In genomic region chr8:79750305-79750704, GRCm38 (mm10) we compare ENCODE assay signal across 11 mouse cellular contexts. TPM values are rescaled to one million over a fixed set of nuclear protein-coding genes. Genes with fewer than 3 reads are reported as not detected.
DNase-seq lines count a peak whose midpoint lies in the region; ATAC-seq and TF ChIP-seq lines count a peak whose summit lies in the region.
"Had no signal": no experiment of that assay in that cellular context is flagged by ENCODE, and none has a peak within 500 bp of the region (broad histone marks: within the 10 kb centered on the region; RNA-seq: fewer than 3 reads in every experiment).

No protein-coding gene starts in this region.

- H3K9me3 ChIP-seq in kidney, embryonic 16.5 days (ENCODE audit: low read length): no peaks in the 10 kb centered on the region
- H3K9me3 ChIP-seq in forebrain, embryonic 12.5 days: no peaks in the 10 kb centered on the region
- H3K9me3 ChIP-seq in liver, embryonic 12.5 days (replicated peaks): no peaks in the 10 kb centered on the region
- H3K9me3 ChIP-seq in liver, postnatal 0 days (ENCODE audit: low read length): no peaks in the 10 kb centered on the region

- no peak for TF ChIP-seq EP300 in liver, postnatal 0 days (IDR thresholded peaks at IDR 0.05; ENCODE audit: low read depth)

- no peak for TF ChIP-seq CTCF in liver, postnatal 0 days (IDR thresholded peaks at IDR 0.05; ENCODE audit: low read depth)

- no peaks in the 10 kb centered on the region for H3K27me3 ChIP-seq in kidney, embryonic 16.5 days (ENCODE audit: insufficient read depth, low read length)
- no peaks in the 10 kb centered on the region for H3K27me3 ChIP-seq in forebrain, embryonic 12.5 days
- no peaks in the 10 kb centered on the region for H3K27me3 ChIP-seq in liver, embryonic 12.5 days (replicated peaks)
- H3K27me3 ChIP-seq in liver, postnatal 0 days (ENCODE audit: insufficient read depth, low read length): no peaks in the 10 kb centered on the region
- H3K27me3 ChIP-seq: CH12.LX had no signal

- H3K4me3 ChIP-seq in kidney, embryonic 16.5 days (ENCODE audit: low read length): no peak overlapping the region
- H3K4me3 ChIP-seq in forebrain, embryonic 12.5 days (replicated peaks): no peak overlapping the region
- H3K4me3 ChIP-seq in liver, embryonic 12.5 days: no peak overlapping the region
- H3K4me3 ChIP-seq in liver, postnatal 0 days (ENCODE audit: low read depth, low read length): no peak overlapping the region
- H3K4me3 ChIP-seq: midbrain, embryonic 10.5 days had no signal

- H3K27ac ChIP-seq in kidney, embryonic 16.5 days (ENCODE audit: low read length): no peak overlapping the region
- H3K27ac ChIP-seq in forebrain, embryonic 12.5 days: no peak overlapping the region
- H3K27ac ChIP-seq in liver, embryonic 12.5 days: no peak overlapping the region
- H3K27ac ChIP-seq in liver, postnatal 0 days (ENCODE audit: low read depth): no peak overlapping the region
- H3K27ac ChIP-seq: midbrain, embryonic 10.5 days had no signal

- 62% methylated on average over 2 of the region's 2 CpGs for WGBS in kidney, embryonic 16.5 days
- 21% methylated on average over 2 of the region's 2 CpGs for WGBS in forebrain, embryonic 12.5 days
- 73% methylated on average over 2 of the region's 2 CpGs for WGBS in liver, embryonic 12.5 days (ENCODE audit: insufficient replicate concordance)
- WGBS in liver, postnatal 0 days (ENCODE audit: insufficient replicate concordance): 71% methylated on average over 2 of the region's 2 CpGs

- H3K36me3 ChIP-seq in kidney, embryonic 16.5 days (ENCODE audit: insufficient read depth, low read length): 0 out of 2 replicates have a peak, but pooled peaks cover 3% of the 10 kb centered on the region
- peaks cover 10% of the 10 kb centered on the region for H3K36me3 ChIP-seq in forebrain, embryonic 12.5 days (replicated peaks)
- H3K36me3 ChIP-seq in liver, embryonic 12.5 days: 0 out of 2 replicates have a peak, but pooled peaks cover 5% of the 10 kb centered on the region
- H3K36me3 ChIP-seq in liver, postnatal 0 days (replicated peaks; ENCODE audit: insufficient read depth, low read length): no peaks in the 10 kb centered on the region; the same call in 1 of the 2 replicates

- peak; percentile 15 for DNase-seq in kidney, postnatal 10 days
- DNase-seq in right cerebral cortex, postnatal 10 days (ENCODE audit: low spot score in 2 of 2): peak; percentile 51 to 67
- DNase-seq in right cerebral cortex, postnatal 25 days: no peak
- DNase-seq in liver, postnatal 0 days: no peak
- DNase-seq: kidney, adult 8-10 months; layer of hippocampus, postnatal 36 days had no signal

- H3K4me1 ChIP-seq in kidney, embryonic 16.5 days (ENCODE audit: insufficient read depth, low read length): no peaks in the 10 kb centered on the region
- no peaks in the 10 kb centered on the region for H3K4me1 ChIP-seq in forebrain, embryonic 12.5 days
- H3K4me1 ChIP-seq in liver, embryonic 12.5 days: no peaks in the 10 kb centered on the region
- no peaks in the 10 kb centered on the region for H3K4me1 ChIP-seq in liver, postnatal 0 days (ENCODE audit: insufficient read depth)

- no peak overlapping the region for H3K4me2 ChIP-seq in kidney, embryonic 16.5 days (replicated peaks; ENCODE audit: low read depth, low read length)
- no peak overlapping the region for H3K4me2 ChIP-seq in forebrain, embryonic 12.5 days
- no peak overlapping the region for H3K4me2 ChIP-seq in liver, embryonic 12.5 days
- H3K4me2 ChIP-seq in liver, postnatal 0 days (ENCODE audit: low read depth, low read length): no peak overlapping the region

- no peak for ATAC-seq in kidney, embryonic 16.5 days (ENCODE audit: low FRiP score, low TSS enrichment)
- ATAC-seq in forebrain, embryonic 12.5 days (ENCODE audit: low FRiP score): 0 out of 2 replicates have a peak, but pooled peaks have one; percentile 58
- no peak for ATAC-seq in liver, embryonic 12.5 days
- no peak for ATAC-seq in liver, postnatal 0 days

- H3K9ac ChIP-seq in kidney, embryonic 16.5 days (replicated peaks; ENCODE audit: low read length): no peak overlapping the region
- H3K9ac ChIP-seq in forebrain, embryonic 12.5 days: no peak overlapping the region
- no peak overlapping the region for H3K9ac ChIP-seq in liver, embryonic 12.5 days
- H3K9ac ChIP-seq in liver, postnatal 0 days (replicated peaks): no peak overlapping the region

RNA-seq across cellular contexts. Expression of gene Anapc10, which starts 38.7 kb away (rescaled TPM):
- 33.4 and 33.6 TPM in 2 replicates for polyA plus RNA-seq in kidney, embryonic 16.5 days (2015; fragmentation: Nextera tagmentation; extraction: Ambion mirVana)
- polyA plus RNA-seq in forebrain, embryonic 12.5 days (2016; fragmentation: Nextera tagmentation; extraction: Ambion mirVana): 45.5 and 54.1 TPM in 2 replicates
- 22.1 and 22.8 TPM in 2 replicates for polyA plus RNA-seq in liver, embryonic 12.5 days (2016; fragmentation: Nextera tagmentation; extraction: Ambion mirVana)
- 14.1 and 14.5 TPM in 2 replicates for polyA plus RNA-seq in liver, postnatal 0 days (2015; fragmentation: Nextera tagmentation; extraction: Ambion mirVana)

RNA-seq across cellular contexts. Expression of gene Abce1, which starts 38.8 kb away (rescaled TPM):
- 105 and 106 TPM in 2 replicates for polyA plus RNA-seq in kidney, embryonic 16.5 days (2015; fragmentation: Nextera tagmentation; extraction: Ambion mirVana)
- 120 and 123 TPM in 2 replicates for polyA plus RNA-seq in forebrain, embryonic 12.5 days (2016; fragmentation: Nextera tagmentation; extraction: Ambion mirVana)
- polyA plus RNA-seq in liver, embryonic 12.5 days (2016; fragmentation: Nextera tagmentation; extraction: Ambion mirVana): 119 and 124 TPM in 2 replicates
- 25.6 and 29.6 TPM in 2 replicates for polyA plus RNA-seq in liver, postnatal 0 days (2015; fragmentation: Nextera tagmentation; extraction: Ambion mirVana)

Comparison
In these comparisons a context has a peak if more than half of its experiments do, and no peak if none do; other contexts are left out.
1. DNase-seq: peak in kidney, postnatal 10 days (single experiment) and right cerebral cortex, postnatal 10 days (2 of 2); none in right cerebral cortex, postnatal 25 days (single experiment) and liver, postnatal 0 days (single experiment).